8 mouse cellular contexts compared by ENCODE assay signal in the genomic region with DNA sequence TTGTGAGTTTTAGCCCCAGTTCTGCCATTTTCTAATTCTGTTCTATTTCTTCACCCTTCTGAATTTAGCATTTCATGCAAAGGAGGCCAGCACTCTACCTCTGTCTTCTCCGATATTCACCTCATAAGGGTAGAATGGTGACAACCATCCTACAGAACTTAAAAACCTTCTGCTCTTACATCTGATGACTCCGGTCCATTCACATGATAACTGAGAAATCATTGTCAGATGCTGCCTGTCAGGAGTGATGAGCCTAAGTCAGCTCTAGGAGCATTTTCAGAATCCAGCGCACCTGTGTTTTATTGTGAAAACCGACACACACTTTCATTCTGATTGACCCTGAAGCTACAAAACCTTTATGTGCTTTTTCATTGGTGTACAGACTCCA.
A peak's percentile ranks its signal among the peaks of the same experiment; 100 is the strongest.
DNase-seq lines count a peak whose midpoint lies in the region; ATAC-seq and TF ChIP-seq lines count a peak whose summit lies in the region.
"Had no signal": no experiment of that assay in that cellular context is flagged by ENCODE, and none has a peak within 500 bp of the region (broad histone marks: within the 10 kb centered on the region; RNA-seq: fewer than 3 reads in every experiment).

No protein-coding gene starts in this region.

- no peak overlapping the region for H3ac ChIP-seq in myocyte (ENCODE audit: control insufficient read depth, insufficient read length)

- 74% methylated on average over 4 of the region's 4 CpGs for WGBS in kidney, embryonic 16.5 days
- WGBS in embryonic facial prominence, embryonic 13.5 days: 55% methylated on average over 4 of the region's 4 CpGs
- WGBS in hindbrain, embryonic 13.5 days: 52% methylated on average over 4 of the region's 4 CpGs

- no peak for TF ChIP-seq POLR2A in myocyte (IDR thresholded peaks at IDR 0.05; ENCODE audit: insufficient read length, low read depth)

- no peaks in the 10 kb centered on the region for H3K27me3 ChIP-seq in kidney, embryonic 16.5 days (ENCODE audit: insufficient read depth, low read length)
- no peaks in the 10 kb centered on the region for H3K27me3 ChIP-seq in embryonic facial prominence, embryonic 13.5 days
- H3K27me3 ChIP-seq in hindbrain, embryonic 13.5 days: no peaks in the 10 kb centered on the region
- no peaks in the 10 kb centered on the region for H3K27me3 ChIP-seq in myocyte (ENCODE audit: control insufficient read depth, insufficient read depth, insufficient read length)

- no peaks in the 10 kb centered on the region for H3K79me2 ChIP-seq in myocyte (ENCODE audit: control insufficient read depth, insufficient read depth)

- no peak overlapping the region for H3K27ac ChIP-seq in kidney, embryonic 16.5 days (ENCODE audit: low read length)
- H3K27ac ChIP-seq in embryonic facial prominence, embryonic 13.5 days: no peak overlapping the region
- peak overlapping the region; percentile 76 for H3K27ac ChIP-seq in hindbrain, embryonic 13.5 days

- DNase-seq in kidney, postnatal 14 days: no peak
- no peak for DNase-seq in adrenal gland, postnatal 25 days

- no peaks in the 10 kb centered on the region for H3K4me1 ChIP-seq in kidney, embryonic 16.5 days (ENCODE audit: insufficient read depth, low read length)
- H3K4me1 ChIP-seq in embryonic facial prominence, embryonic 13.5 days: no peaks in the 10 kb centered on the region
- H3K4me1 ChIP-seq in hindbrain, embryonic 13.5 days (replicated peaks): no peaks in the 10 kb centered on the region

- no peaks in the 10 kb centered on the region for H3K36me3 ChIP-seq in kidney, embryonic 16.5 days (ENCODE audit: insufficient read depth, low read length)
- no peaks in the 10 kb centered on the region for H3K36me3 ChIP-seq in embryonic facial prominence, embryonic 13.5 days
- no peaks in the 10 kb centered on the region for H3K36me3 ChIP-seq in hindbrain, embryonic 13.5 days
- H3K36me3 ChIP-seq in myocyte (ENCODE audit: control insufficient read depth, insufficient read depth): no peaks in the 10 kb centered on the region
- H3K36me3 ChIP-seq: G1E had no signal

- 0 out of 2 replicates have a peak overlapping the region, but pooled peaks have one; percentile 23 for H3K4me2 ChIP-seq in kidney, embryonic 16.5 days (replicated peaks; ENCODE audit: low read depth, low read length)
- H3K4me2 ChIP-seq in embryonic facial prominence, embryonic 13.5 days: peak overlapping the region; percentile 42
- H3K4me2 ChIP-seq in hindbrain, embryonic 13.5 days: peak overlapping the region; percentile 43
- peak overlapping the region; percentile 49 for H3K4me2 ChIP-seq in myocyte (ENCODE audit: low read depth)

- ATAC-seq in kidney, embryonic 16.5 days (ENCODE audit: low FRiP score, low TSS enrichment): no peak
- ATAC-seq in embryonic facial prominence, embryonic 13.5 days (ENCODE audit: insufficient number of reproducible peaks, insufficient read depth, low FRiP score, low TSS enrichment, low read depth): no peak
- peak; percentile 72 for ATAC-seq in hindbrain, embryonic 13.5 days (ENCODE audit: low FRiP score)
- no peak for ATAC-seq in activated CD4-positive, CD25-positive, alpha-beta regulatory T cell, adult 4 months

- H3K9me3 ChIP-seq in kidney, embryonic 16.5 days (ENCODE audit: low read length): no peaks in the 10 kb centered on the region
- H3K9me3 ChIP-seq in embryonic facial prominence, embryonic 13.5 days: no peaks in the 10 kb centered on the region
- no peaks in the 10 kb centered on the region for H3K9me3 ChIP-seq in hindbrain, embryonic 13.5 days
- H3K9me3 ChIP-seq: G1E had no signal

- no peak overlapping the region for H3K9ac ChIP-seq in kidney, embryonic 16.5 days (replicated peaks; ENCODE audit: low read length)
- H3K9ac ChIP-seq in embryonic facial prominence, embryonic 13.5 days: no peak overlapping the region
- peak overlapping the region; percentile 53; the same call in 1 of the 2 replicates for H3K9ac ChIP-seq in hindbrain, embryonic 13.5 days

- H3K4me3 ChIP-seq in kidney, embryonic 16.5 days (ENCODE audit: low read length): no peak overlapping the region
- H3K4me3 ChIP-seq in embryonic facial prominence, embryonic 13.5 days: no peak overlapping the region
- peak overlapping the region; percentile 12; the same call in 1 of the 2 replicates for H3K4me3 ChIP-seq in hindbrain, embryonic 13.5 days
- no peak overlapping the region for H3K4me3 ChIP-seq in myocyte

TF ChIP-seq in myocyte, 11 proteins besides CTCF, POLR2A, EP300 and RAD21:
- TF ChIP-seq MAX (IDR thresholded peaks at IDR 0.05; ENCODE audit: low read depth) (no peak), TCF12 (IDR thresholded peaks at IDR 0.05; ENCODE audit: insufficient read depth, poor library complexity, severe bottlenecking) (no peak), SRF (IDR thresholded peaks at IDR 0.05; ENCODE audit: control insufficient read depth, insufficient read length, low read depth) (no peak), POLR2AphosphoS2 (IDR thresholded peaks at IDR 0.05; ENCODE audit: insufficient read length, low read depth) (no peak), CEBPB (IDR thresholded peaks at IDR 0.05; ENCODE audit: insufficient read depth, poor library complexity, severe bottlenecking) (no peak), MYOD1 (IDR thresholded peaks at IDR 0.05; ENCODE audit: control insufficient read depth in 1 of 3, insufficient read length in 2 of 3, low read depth in 2 of 3) (no peak), TCF3 (IDR thresholded peaks at IDR 0.05; ENCODE audit: insufficient read length, low read depth) (no peak), MYOG (IDR thresholded peaks at IDR 0.05; ENCODE audit: control insufficient read depth in 1 of 3, insufficient read depth in 1 of 3, insufficient read length in 2 of 3, low read depth in 2 of 3) (no peak), USF1 (IDR thresholded peaks at IDR 0.05; ENCODE audit: low read depth) (no peak), REST (IDR thresholded peaks at IDR 0.05; ENCODE audit: insufficient read depth, insufficient read length) (no peak), E2F4 (IDR thresholded peaks at IDR 0.05; ENCODE audit: insufficient read depth) (no peak)
